Mouse (Mus musculus) frontal cortex, postnatal 36 days (tissue): ENCODE data around the gene Cops7b.
"Not testable (repeated sequence)": the region's sequence is repeated elsewhere in the genome, so short reads cannot be mapped to it uniquely, and the experiment has no call there.

ENCODE experiments used
- DNase-seq, 2 experiments: peaks; one replicate each; pipeline ENCODE4 v3.0.0; 2022; ENCODE audit warnings: low spot score in 2 of 2

The Cops7b gene

DNA sequence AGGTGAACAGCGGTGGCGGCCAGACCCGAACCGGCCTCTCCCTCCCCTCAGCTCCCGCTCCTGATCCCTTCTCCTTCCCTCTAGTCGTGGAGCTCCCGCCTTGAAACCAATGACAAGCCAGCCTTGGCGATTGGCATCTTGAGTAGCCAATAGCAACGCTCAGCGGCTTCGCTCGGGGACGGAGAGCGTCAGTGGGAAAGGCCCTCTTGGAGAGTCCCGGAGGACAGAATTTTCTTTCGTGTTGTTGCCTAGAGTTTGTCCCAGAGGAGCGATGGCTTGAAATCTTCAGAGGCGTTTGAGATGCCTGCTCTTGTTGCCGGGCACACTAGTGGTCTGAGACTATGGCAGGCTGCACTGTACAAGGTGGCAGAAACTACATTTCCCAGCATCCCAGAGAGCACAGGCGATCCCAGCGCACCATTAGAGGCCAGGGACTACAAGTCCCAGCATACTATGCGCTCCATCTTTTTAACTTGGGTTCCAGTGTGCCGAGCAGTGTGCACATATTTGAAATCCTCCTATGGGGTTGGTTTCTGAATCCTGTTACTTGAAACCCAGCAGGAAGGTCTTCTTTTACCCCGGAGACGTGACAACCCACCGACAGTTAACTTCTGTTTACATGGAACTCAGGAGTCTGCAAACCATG is at the start of gene Cops7b, which contains the start of gene Pde6d:
Gene Cops7b (plus strand): TSS at position 454 of the 646 bp plus-strand sequence.
Gene Pde6d (minus strand): TSS at position 179 of the 646 bp plus-strand sequence.
- DNase-seq = peak; percentile 97 to 98

DNA sequence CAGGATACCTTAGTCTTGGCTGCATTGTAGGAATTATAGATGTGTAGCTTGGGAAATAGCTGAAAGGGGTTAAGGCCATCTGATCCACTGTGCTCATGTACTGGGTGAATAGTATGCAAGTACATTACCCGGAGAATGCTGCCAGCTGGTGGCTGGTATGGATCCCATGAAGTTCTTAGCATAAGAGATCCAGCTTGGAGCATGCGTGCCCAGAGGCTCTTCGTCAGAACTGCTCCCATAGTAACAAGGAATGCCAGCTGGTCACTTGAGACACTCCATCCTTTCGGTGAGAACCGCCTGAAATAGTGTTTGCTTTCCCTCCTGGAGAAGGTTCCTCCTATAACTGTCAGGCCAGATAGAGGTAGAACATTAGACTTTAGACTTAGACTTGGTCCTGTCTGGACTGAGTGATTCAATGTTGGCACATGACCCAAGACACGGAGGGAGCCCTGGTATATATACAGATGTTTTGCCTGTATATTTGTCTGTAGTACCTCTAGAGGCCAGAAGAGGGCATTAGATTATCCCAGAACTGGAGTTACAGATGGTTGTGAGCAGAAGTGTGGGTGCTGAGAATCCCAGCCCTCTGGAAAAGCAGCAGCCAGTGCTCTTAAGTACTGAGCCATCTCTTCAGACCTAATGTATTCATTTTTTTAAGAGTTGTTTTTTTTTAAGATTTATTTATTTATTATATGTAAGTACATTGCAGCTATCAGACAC is 49.1 kb upstream of the Cops7b start:
- peak; percentile 26 to 73 for DNase-seq

DNA sequence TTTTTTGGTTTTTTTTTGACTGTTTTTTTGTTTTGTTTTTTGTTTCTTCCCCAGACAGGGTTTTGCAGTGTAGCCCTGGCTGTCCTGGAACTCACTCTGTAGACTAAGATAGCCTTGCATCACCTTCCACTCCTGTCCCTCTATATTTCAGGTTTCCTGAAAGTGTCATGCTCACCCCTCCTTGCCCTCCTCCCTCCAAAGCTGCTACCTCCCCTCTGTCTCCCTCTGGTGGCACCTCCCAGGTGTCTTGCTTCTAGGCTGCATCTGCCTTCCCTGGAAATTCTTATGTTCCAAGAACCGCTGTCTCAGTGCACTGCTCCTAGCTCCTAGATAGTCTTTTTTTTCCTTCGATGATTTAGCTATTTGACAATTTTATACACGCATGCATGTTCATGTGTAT is 44.3 kb upstream of the Cops7b start:
- no peak for DNase-seq

DNA sequence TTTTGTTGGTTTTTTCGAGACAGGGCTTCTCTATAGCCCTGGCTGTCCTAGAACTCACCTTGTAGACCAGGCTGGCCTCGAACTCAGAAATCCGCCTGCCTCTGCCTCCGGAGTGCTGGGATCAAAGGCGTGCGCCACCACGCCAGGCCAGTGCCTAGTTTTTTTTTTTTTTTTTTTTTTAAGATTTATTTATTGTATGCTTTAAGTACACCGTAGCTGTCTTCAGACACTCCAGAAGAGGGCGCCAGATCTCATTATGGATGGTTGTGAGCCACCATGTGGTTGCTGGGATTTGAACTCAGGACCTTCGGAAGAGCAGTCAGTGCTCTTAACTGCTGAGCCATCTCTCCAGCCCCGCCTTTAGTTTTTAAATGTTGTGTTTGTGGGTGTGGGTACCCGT is 43.1 kb upstream of the Cops7b start:
- DNase-seq = not testable (repeated sequence)

DNA sequence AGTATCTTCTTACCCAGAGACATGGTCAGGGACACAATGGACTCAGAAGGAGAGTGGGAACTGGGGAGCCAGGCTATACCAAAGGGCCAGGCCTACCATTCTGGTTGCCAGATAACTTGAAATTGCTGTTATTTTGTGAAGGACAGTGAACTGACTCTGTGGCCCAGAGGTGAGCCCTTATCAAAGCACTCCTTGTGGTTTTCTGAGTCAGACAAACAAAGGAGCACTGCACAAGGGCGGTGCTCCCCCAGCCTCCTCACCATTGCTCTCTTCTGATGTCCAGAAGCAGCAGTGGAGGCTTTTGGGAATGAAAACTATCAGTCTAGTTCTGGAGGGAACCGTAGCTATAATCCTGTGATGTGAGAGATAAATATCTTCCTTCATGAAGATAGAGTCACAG is 40.1 kb upstream of the Cops7b start:
- no peak for DNase-seq

DNA sequence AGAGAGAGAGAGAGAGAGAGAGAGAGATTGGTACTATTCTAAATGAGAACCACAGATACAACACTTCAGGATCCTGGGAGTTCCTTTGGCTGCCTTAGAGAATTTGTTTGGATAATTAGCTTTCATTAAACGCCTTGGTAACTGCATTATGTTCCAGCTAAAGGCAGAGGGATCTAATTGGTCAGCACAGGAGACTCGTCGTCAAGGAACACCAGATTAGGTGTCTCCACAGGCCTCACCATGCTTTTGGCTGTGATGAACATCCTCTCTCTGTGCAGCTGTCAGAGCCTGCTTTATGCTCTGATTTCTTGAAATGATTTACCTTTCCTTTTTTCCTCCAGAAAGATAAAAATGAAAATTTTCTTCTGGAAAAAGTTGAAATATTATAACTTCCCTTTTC is 35.9 kb upstream of the Cops7b start:
- no peak for DNase-seq

DNA sequence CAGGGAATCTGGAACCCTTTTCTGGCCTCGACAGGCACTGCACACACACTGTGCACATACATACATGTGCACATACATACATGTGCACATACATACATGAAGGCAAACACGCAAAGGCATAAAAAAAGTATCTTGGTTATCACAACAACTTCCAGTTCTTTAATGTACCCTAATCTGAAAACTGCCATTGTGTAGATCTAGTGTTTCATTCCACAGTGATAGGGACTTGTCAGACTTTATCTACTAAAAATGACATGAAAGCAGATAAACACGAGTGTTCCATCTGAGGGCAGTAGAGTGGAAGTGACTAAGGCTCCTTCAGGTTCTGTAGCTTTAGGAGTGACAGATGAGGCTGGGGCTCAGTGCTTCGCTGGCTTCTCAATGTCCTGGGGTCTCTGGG is 31.4 kb upstream of the Cops7b start:
- DNase-seq = no peak

DNA sequence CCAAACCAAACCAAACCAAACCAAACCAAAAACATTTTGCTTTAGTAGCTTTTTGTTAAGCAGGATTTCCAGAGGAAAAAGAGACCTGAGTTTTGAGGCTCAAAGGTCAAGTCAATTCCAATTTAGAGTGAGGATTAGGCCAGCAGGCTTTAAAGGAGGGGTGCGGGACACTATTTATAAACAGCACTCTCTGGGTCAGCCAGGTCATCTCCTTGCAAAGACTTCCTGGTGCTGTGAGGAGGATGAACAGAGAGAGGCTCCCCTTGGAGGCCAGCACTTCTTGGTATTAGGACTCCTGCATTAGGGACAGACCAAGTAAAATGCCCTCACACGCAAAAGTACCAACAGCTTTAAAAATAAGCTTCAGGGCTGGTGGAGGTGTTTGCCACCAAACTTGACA is 30.8 kb upstream of the Cops7b start:
- no peak for DNase-seq

DNA sequence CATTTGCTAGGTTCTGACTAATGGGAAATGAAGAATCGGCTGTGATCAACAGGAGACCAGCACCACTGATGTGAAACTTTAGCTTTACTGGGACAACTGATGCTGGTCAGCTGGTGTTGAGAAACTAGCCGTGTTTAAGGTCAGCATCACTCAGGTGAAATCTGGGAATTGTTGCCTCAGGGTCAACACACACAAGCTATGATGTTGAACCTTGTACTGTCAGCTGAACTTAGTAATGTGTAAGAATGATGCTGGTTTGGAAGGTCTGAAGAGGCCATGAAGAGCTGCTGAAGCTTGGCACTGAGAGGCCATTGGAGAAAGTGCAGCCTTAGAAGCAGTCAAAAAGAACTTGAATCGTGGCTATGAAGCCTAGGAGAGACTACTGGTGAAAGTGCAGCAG is 27.0 kb upstream of the Cops7b start:
- no peak for DNase-seq

DNA sequence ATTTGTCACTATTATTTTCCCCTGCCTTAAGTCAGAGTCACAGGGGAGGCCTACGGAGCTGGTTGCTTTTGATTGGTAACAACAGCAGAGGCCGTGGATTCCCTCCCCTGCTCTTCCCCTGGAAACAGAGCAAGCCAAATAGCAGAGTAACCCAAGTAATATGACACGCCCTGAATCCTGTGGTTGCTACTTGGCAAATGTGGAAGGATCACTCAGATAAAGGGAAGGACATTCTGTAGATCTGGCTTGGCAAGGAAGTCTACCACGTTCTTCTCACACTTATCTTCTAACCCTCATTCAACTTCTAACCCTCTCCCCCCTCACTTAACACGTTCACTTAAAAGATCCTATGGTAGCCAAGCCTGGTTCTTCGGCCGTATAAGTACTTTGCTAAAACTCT is 24.8 kb upstream of the Cops7b start:
- DNase-seq = no peak

DNA sequence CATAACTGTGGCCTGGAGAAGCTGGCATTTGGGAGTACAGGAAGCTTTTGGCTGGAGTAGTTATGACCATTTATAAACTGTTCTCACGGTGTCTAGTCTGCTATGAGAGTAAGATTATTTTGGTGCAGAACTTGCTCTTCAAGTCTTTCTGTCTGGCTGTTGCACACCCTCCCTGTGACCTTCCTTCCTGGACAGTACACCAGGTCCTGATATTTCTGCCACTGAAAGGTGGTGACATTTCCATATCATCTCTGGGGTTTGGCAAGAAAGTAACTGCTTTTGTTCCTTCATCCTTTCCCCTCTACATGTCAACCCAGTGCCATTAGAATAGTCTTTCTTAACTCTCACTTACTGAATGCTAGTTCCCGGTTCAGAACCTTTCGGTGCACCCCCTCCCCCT is 23.5 kb upstream of the Cops7b start:
- DNase-seq = no peak

DNA sequence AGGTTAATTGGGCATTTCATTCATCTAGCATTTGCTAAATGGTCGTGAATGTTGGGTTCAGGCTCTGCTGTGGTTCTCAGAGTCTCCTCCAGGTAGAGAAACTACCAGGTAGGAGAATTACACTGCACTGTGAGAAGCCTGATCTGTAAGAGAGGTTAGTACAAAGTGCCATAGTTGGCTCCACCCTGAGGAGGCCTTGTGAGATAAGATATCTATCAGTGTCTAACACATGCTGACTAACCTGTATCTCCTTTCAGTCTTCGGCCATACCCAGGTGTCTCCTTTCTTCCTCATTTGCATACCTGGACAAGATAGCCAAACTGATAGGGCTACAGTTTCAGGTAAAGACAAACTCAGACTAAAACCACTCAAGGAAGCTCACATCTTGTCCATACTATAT is 20.0 kb upstream of the Cops7b start:
- DNase-seq = no peak

DNA sequence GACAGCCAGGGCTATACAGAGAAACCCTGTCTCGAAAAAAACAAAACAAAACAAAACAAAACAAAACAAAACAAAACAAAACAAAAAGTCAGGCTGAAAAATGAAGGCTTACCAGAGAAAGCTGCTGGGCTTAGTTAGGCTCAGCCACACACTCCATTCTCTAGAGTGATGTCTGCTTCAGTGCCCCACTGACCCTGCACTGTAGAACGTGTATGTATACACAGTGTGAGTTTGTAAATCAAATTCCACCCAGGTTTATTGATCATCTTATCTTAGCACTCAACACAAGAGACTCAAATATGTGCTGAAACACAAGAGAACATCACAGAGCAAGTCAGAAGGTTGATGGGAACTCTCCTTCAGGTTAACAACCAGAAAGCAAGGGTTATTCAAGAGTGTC is 14.3 kb upstream of the Cops7b start:
- no peak for DNase-seq

DNA sequence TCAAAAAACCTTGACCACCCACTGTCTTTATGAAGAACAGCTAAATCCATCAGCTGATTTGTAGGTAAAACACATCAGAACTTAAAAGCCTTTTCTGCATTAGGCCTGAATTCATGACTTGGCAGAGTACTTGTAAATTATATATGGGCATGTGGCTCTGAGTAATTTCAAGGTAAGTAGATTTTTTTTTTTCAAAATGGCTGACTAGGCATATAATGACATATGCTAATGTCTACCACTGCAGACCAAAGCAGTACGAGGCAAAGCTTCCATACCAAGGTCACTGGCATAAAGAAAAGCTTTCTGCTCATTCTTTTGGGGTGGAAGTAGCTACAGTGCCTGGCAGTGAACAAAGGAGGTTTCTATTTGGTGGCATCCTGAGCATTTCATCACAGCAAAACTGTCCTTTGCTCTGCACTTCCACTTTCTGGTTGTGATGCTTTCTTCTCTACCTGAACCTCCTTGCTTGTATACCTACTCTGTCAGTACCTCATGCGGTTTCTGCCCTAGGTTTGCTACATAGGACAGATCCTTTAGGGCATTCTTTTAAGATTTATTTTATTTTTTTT is 13.3 kb upstream of the Cops7b start:
- no peak for DNase-seq

DNA sequence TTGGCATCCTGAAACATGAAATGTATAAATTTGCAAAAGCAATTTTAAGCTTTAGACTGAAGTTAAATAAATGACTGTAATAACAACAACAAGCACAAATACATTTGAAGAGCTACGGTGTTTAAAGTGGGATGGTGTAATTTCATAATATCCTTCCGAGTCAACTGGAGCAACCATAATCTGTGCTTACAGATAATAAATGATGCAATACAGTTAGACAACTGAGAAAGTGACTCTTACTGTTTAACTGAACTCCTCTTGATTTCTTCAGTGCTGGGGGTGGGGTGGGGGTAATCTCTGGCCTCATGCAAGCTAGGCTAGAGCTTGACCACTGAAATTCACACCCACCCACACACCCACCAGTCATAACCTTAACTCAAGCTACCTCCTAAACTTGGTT is 11.3 kb upstream of the Cops7b start:
- no peak for DNase-seq

DNA sequence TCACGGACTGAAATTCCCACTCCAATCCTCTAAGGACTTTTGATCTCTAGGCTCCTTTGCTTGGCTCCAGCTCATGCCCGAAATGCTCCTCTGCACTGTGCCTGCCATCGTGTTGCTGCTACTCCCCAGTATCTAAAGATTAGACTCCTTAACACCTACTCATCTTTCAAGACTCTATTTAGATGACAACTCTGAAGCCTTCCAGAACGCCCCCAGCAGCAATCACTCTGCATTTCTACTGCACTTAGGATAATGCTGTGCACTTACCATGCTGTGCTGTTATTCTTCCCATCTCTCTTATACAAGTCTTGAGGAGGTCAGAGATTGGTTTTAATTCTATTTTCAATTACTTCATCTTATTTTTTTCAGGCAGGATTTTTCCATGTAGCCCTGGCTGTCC is 10.8 kb upstream of the Cops7b start:
- DNase-seq = no peak

DNA sequence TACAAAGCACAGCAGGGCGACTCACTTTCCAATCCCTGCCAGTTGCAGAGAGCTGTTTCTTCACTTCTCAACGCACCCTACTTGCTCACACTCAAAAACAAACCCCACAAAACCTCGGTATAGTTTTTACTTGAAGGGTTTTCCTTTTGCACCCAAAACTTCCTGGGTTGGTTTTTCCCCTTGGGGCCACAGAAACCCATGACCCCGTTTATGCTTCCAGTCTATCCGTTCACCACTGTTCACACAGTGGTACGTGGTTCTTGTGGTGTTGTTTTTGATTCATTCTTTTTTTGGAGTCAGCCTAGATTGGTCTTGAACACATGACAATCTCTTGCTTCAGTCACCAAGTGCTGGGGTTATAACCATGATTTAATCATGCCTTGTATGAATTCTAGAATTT is 2.3 kb upstream of the Cops7b start:
- DNase-seq = no peak

DNA sequence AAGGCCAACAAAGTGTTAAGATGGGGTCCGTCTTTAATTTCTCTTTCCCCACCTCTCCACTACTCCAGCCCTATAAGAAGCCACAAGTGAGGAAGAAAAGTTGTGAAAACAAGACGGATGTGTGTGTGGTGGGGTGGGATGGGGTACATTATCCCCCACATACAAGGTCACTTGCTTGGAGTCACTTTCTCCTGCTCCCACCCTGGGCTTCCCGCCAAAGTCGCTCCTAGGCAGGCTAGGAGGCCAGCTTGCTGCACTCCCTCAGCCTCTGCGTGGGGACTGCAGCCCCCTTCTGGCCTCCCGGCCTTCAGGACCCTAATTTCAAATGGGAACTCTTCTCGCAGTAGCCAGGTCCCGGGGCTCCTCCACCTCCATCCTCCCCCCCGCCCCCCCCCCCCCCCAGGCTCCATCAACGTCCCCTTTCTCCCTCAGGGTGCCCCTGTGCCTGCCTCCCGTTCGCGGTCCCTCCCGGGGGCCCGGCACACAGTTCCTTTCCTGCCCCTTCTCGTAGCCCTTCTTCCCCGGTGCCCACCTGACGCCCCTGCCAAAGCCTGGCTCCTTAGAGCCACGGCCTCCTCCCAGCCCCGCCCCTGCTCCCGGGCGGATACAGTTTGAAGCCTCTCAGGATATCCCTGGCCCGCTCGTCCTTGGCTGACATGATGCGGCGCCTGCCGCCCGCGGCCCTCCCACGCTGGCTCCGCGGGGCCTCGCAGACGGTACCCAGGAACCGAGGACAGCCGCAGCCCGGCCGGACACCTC is 833 bp upstream of the Cops7b start:
- DNase-seq = no peak

DNA sequence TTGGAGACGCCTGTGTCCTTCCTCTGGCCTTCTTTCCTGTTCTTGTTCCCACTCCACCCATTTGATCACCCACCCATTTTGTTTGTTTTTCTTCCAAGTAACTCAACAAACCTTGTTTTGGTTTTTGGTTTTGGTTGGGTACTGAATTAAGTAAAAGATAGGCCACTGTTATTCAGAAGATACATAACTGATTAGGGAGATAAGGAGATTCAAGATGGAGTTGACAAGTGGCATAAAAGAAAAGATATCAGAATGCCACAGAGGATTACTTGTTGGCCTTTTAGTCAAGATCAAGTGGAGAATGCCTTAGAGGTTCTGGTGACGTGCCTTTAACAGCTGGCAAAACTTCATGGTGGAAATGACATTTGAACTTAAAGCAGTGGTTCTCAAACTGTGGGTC is 1.0 kb downstream of the Cops7b start:
- no peak for DNase-seq

DNA sequence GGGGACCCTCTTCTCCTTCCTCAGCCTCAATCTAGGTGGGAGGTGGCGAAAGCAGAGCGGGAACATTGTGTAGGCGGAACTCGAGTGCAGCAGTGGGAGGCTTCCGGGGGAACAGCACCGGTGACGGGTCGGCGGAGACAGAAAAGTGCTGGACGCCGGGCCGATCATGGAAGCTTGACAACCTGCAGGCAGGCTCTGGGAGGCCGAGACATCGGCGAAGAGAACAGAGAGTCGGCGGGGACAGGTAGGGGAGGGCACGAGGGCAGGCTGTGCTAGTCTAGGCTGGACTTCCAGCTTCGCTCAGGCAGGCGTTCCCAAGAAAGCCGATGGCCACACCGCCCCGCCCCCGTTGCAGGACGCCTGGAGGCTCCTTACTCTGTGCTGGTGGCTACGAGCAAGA is 4.3 kb downstream of the Cops7b start:
- DNase-seq = peak; percentile 77 to 84

DNA sequence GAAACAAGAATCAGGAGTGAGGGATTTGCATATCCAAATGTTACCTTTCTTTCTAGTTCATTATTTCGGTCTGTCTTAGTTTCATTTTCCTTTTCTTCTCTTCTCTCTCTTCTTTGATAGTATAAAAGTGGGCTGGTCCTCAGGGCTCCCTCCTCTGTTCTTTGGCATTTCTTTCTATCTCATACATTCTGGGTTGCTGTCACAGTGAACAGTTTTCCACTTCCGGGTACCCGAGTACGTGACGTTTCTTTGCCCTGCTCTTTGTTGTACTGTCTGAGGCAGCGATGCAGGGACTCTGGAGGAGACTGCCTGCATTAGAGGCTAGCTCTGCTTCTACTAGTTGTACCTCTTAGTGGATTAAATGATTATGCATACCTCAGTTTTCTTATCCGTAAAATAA is 11.8 kb downstream of the Cops7b start:
- DNase-seq = no peak

DNA sequence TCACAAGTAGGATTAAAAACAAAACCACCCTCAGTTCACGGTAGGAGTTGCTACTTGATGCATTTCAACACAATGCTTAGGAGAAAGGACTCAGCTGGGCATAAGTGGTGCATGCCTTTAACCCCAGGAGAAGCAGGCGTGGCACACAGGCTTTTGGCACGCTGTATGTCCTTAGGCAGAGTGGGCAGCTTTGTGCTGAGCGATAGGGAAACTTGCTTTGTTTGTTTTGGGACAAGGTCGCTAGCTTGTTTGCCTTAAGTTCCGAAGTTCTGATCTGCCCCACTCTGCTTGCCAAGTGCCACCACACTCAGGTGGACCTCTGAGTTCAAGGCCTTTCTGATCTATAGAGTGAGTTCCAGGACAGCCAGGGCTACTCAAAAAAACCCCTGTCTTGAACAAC is 12.6 kb downstream of the Cops7b start:
- no peak for DNase-seq

DNA sequence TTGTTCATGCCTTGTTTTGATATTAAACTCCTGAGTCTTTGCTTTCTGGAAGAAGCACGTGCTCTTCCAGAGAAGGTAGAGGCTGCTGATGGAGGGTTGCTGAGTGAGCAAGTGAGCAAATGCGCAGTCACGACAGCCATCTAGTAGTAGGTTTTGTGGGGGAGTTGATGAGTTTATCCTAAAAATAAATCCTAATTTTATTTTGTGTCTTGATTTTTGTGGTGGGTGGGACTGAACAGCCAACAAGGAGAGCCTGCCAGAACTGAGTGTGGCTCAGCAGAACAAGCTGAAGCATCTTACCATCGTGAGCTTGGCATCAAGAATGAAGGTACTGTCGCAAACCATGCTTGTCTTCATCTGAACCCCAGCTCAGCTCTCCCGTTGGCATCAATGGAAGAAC is 13.8 kb downstream of the Cops7b start:
- DNase-seq = peak in 1 of 2 experiments; percentile 58
